Mouse (Mus musculus): ENCODE measurements around the gene Pnp2. TPM values are rescaled to one million over a fixed set of nuclear protein-coding genes. Genes with fewer than 3 reads are reported as not detected.
"Not testable (repeated sequence)": the region's sequence is repeated elsewhere in the genome, so short reads cannot be mapped to it uniquely, and the experiment has no call there.

The Pnp2 gene
- polyA plus RNA-seq, 1 experiment: 0.08 TPM

DNA sequence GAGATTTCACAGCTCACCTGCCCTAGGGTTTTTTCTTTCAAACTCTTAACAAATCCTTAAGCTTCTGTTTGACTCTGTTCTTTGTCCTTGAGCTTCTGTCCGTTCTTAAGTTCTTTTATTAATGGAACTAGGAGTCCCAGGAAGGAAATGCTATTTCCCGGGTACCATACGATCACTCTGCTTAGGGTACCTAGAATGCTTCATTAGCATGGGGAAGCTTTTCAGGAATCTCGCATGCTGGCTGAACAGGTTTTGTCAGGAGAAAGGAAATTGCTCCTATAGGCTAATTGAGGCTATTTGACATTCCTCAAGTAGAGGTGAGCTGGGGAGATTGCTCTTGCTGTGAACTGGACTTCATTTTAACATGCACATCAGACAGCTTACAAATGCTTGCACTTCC is 17.9 kb downstream of the Pnp2 start:
- Histone ChIP-seq H3K4me3 (no peak overlapping the region), H3K4me2 (ENCODE audit: low read depth) (no peak overlapping the region), H3K79me2 (ENCODE audit: control insufficient read depth, insufficient read depth) (no peaks in the 10 kb centered on the region), H3ac (ENCODE audit: control insufficient read depth, insufficient read length) (no peak overlapping the region), H3K27me3 (ENCODE audit: control insufficient read depth, insufficient read depth, insufficient read length) (no peaks in the 10 kb centered on the region), H3K36me3 (ENCODE audit: control insufficient read depth, insufficient read depth) (no peaks in the 10 kb centered on the region)
- no peak for TF ChIP-seq MYOD1 (IDR thresholded peaks at IDR 0.05; ENCODE audit: control insufficient read depth in 1 of 3, insufficient read length in 2 of 3, low read depth in 2 of 3)
- TF ChIP-seq CEBPB (IDR thresholded peaks at IDR 0.05; ENCODE audit: insufficient read depth, poor library complexity, severe bottlenecking): no peak
- no peak for TF ChIP-seq REST (IDR thresholded peaks at IDR 0.05; ENCODE audit: insufficient read depth, insufficient read length)
- TF ChIP-seq MAX (IDR thresholded peaks at IDR 0.05; ENCODE audit: low read depth): no peak
- no peak for TF ChIP-seq TCF12 (IDR thresholded peaks at IDR 0.05; ENCODE audit: insufficient read depth, poor library complexity, severe bottlenecking)
- TF ChIP-seq E2F4 (IDR thresholded peaks at IDR 0.05; ENCODE audit: insufficient read depth): no peak
- TF ChIP-seq USF1 (IDR thresholded peaks at IDR 0.05; ENCODE audit: low read depth): no peak
- TF ChIP-seq TCF3 (IDR thresholded peaks at IDR 0.05; ENCODE audit: insufficient read length, low read depth): no peak
- no peak for TF ChIP-seq MYOG (IDR thresholded peaks at IDR 0.05; ENCODE audit: control insufficient read depth in 1 of 3, insufficient read depth in 1 of 3, insufficient read length in 2 of 3, low read depth in 2 of 3)
- TF ChIP-seq SRF (IDR thresholded peaks at IDR 0.05; ENCODE audit: control insufficient read depth, insufficient read length, low read depth): no peak
- TF ChIP-seq POLR2A (IDR thresholded peaks at IDR 0.05; ENCODE audit: insufficient read length, low read depth): no peak
- no peak for TF ChIP-seq POLR2AphosphoS2 (IDR thresholded peaks at IDR 0.05; ENCODE audit: insufficient read length, low read depth)

GRCm38 (mm10) chr14:50975001-50975400 is 19.2 kb downstream of the Pnp2 start:
- no peak overlapping the region for H3ac ChIP-seq (ENCODE audit: control insufficient read depth, insufficient read length)
- no peak overlapping the region for H3K4me2 ChIP-seq (ENCODE audit: low read depth)
- H3K79me2 ChIP-seq (ENCODE audit: control insufficient read depth, insufficient read depth): no peaks in the 10 kb centered on the region
- no peak for TF ChIP-seq TCF12 (IDR thresholded peaks at IDR 0.05; ENCODE audit: insufficient read depth, poor library complexity, severe bottlenecking)
- TF ChIP-seq POLR2A (IDR thresholded peaks at IDR 0.05; ENCODE audit: insufficient read length, low read depth): no peak
- no peak for TF ChIP-seq MYOD1 (IDR thresholded peaks at IDR 0.05; ENCODE audit: control insufficient read depth in 1 of 3, insufficient read length in 2 of 3, low read depth in 2 of 3)
- TF ChIP-seq E2F4 (IDR thresholded peaks at IDR 0.05; ENCODE audit: insufficient read depth): no peak
- TF ChIP-seq REST (IDR thresholded peaks at IDR 0.05; ENCODE audit: insufficient read depth, insufficient read length): no peak
- no peak for TF ChIP-seq SRF (IDR thresholded peaks at IDR 0.05; ENCODE audit: control insufficient read depth, insufficient read length, low read depth)
- no peak for TF ChIP-seq CEBPB (IDR thresholded peaks at IDR 0.05; ENCODE audit: insufficient read depth, poor library complexity, severe bottlenecking)
- no peak for TF ChIP-seq TCF3 (IDR thresholded peaks at IDR 0.05; ENCODE audit: insufficient read length, low read depth)
- TF ChIP-seq MAX (IDR thresholded peaks at IDR 0.05; ENCODE audit: low read depth): no peak
- TF ChIP-seq USF1 (IDR thresholded peaks at IDR 0.05; ENCODE audit: low read depth): no peak
- TF ChIP-seq POLR2AphosphoS2 (IDR thresholded peaks at IDR 0.05; ENCODE audit: insufficient read length, low read depth): no peak
- no peak for TF ChIP-seq MYOG (IDR thresholded peaks at IDR 0.05; ENCODE audit: control insufficient read depth in 1 of 3, insufficient read depth in 1 of 3, insufficient read length in 2 of 3, low read depth in 2 of 3)
- no peaks in the 10 kb centered on the region for H3K36me3 ChIP-seq (ENCODE audit: control insufficient read depth, insufficient read depth)
- no peak overlapping the region for H3K4me3 ChIP-seq
- no peaks in the 10 kb centered on the region for H3K27me3 ChIP-seq (ENCODE audit: control insufficient read depth, insufficient read depth, insufficient read length)

DNA sequence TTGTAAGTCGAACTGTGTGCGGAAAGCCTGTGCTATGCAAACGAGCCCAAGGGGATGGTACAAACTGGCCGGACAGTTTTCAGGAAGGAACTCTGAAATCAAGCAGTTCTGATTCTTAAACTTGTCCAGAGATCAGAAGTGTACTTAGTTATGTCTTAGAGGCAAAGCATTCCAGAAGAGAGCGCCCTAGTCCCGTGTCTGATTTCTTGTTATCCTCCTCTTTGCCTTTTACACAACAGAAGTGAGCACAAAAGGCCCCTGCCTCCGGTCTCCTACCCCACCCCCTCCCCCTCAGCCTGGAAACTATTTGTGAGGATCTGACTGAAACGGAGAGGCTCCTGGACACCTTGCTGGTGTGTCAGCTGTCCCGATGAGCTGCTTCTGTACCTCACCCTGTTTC is 20.9 kb downstream of the Pnp2 start:
- no peaks in the 10 kb centered on the region for H3K27me3 ChIP-seq (ENCODE audit: control insufficient read depth, insufficient read depth, insufficient read length)
- no peak overlapping the region for H3ac ChIP-seq (ENCODE audit: control insufficient read depth, insufficient read length)
- no peaks in the 10 kb centered on the region for H3K79me2 ChIP-seq (ENCODE audit: control insufficient read depth, insufficient read depth)
- TF ChIP-seq POLR2A (IDR thresholded peaks at IDR 0.05; ENCODE audit: insufficient read length, low read depth) (no peak), MYOD1 (IDR thresholded peaks at IDR 0.05; ENCODE audit: control insufficient read depth in 1 of 3, insufficient read length in 2 of 3, low read depth in 2 of 3) (no peak), REST (IDR thresholded peaks at IDR 0.05; ENCODE audit: insufficient read depth, insufficient read length) (no peak), SRF (IDR thresholded peaks at IDR 0.05; ENCODE audit: control insufficient read depth, insufficient read length, low read depth) (no peak), CEBPB (IDR thresholded peaks at IDR 0.05; ENCODE audit: insufficient read depth, poor library complexity, severe bottlenecking) (no peak), TCF3 (IDR thresholded peaks at IDR 0.05; ENCODE audit: insufficient read length, low read depth) (no peak), E2F4 (IDR thresholded peaks at IDR 0.05; ENCODE audit: insufficient read depth) (no peak), USF1 (IDR thresholded peaks at IDR 0.05; ENCODE audit: low read depth) (no peak), MYOG (IDR thresholded peaks at IDR 0.05; ENCODE audit: control insufficient read depth in 1 of 3, insufficient read depth in 1 of 3, insufficient read length in 2 of 3, low read depth in 2 of 3) (no peak), TCF12 (IDR thresholded peaks at IDR 0.05; ENCODE audit: insufficient read depth, poor library complexity, severe bottlenecking) (no peak), POLR2AphosphoS2 (IDR thresholded peaks at IDR 0.05; ENCODE audit: insufficient read length, low read depth) (no peak), MAX (IDR thresholded peaks at IDR 0.05; ENCODE audit: low read depth) (no peak)
- no peaks in the 10 kb centered on the region for H3K36me3 ChIP-seq (ENCODE audit: control insufficient read depth, insufficient read depth)
- H3K4me2 ChIP-seq (ENCODE audit: low read depth): no peak overlapping the region
- H3K4me3 ChIP-seq: no peak overlapping the region

GRCm38 (mm10) chr14:50978451-50978850 is 22.7 kb downstream of the Pnp2 start:
- not testable (repeated sequence) for H3K4me2 ChIP-seq (ENCODE audit: low read depth); H3K36me3 ChIP-seq (ENCODE audit: control insufficient read depth, insufficient read depth); H3ac ChIP-seq (ENCODE audit: control insufficient read depth, insufficient read length); H3K79me2 ChIP-seq (ENCODE audit: control insufficient read depth, insufficient read depth); H3K27me3 ChIP-seq (ENCODE audit: control insufficient read depth, insufficient read depth, insufficient read length); H3K4me3 ChIP-seq

GRCm38 (mm10) chr14:50979631-50980030 is 23.8 kb downstream of the Pnp2 start:
- no peak overlapping the region for H3K4me3 ChIP-seq
- H3K27me3 ChIP-seq (ENCODE audit: control insufficient read depth, insufficient read depth, insufficient read length): no peaks in the 10 kb centered on the region
- TF ChIP-seq TCF3 (IDR thresholded peaks at IDR 0.05; ENCODE audit: insufficient read length, low read depth) (no peak), MAX (IDR thresholded peaks at IDR 0.05; ENCODE audit: low read depth) (no peak), MYOD1 (IDR thresholded peaks at IDR 0.05; ENCODE audit: control insufficient read depth in 1 of 3, insufficient read length in 2 of 3, low read depth in 2 of 3) (no peak), USF1 (IDR thresholded peaks at IDR 0.05; ENCODE audit: low read depth) (no peak), SRF (IDR thresholded peaks at IDR 0.05; ENCODE audit: control insufficient read depth, insufficient read length, low read depth) (no peak), CEBPB (IDR thresholded peaks at IDR 0.05; ENCODE audit: insufficient read depth, poor library complexity, severe bottlenecking) (no peak), POLR2AphosphoS2 (IDR thresholded peaks at IDR 0.05; ENCODE audit: insufficient read length, low read depth) (no peak), POLR2A (IDR thresholded peaks at IDR 0.05; ENCODE audit: insufficient read length, low read depth) (no peak), REST (IDR thresholded peaks at IDR 0.05; ENCODE audit: insufficient read depth, insufficient read length) (no peak), TCF12 (IDR thresholded peaks at IDR 0.05; ENCODE audit: insufficient read depth, poor library complexity, severe bottlenecking) (no peak), E2F4 (IDR thresholded peaks at IDR 0.05; ENCODE audit: insufficient read depth) (no peak), MYOG (IDR thresholded peaks at IDR 0.05; ENCODE audit: control insufficient read depth in 1 of 3, insufficient read depth in 1 of 3, insufficient read length in 2 of 3, low read depth in 2 of 3) (no peak)
- no peak overlapping the region for H3ac ChIP-seq (ENCODE audit: control insufficient read depth, insufficient read length)
- H3K4me2 ChIP-seq (ENCODE audit: low read depth): no peak overlapping the region
- H3K36me3 ChIP-seq (ENCODE audit: control insufficient read depth, insufficient read depth): no peaks in the 10 kb centered on the region
- H3K79me2 ChIP-seq (ENCODE audit: control insufficient read depth, insufficient read depth): no peaks in the 10 kb centered on the region

Measured in myocyte (in vitro differentiated cells).